Mouse (Mus musculus) layer of hippocampus, adult 18-20 months (tissue): ENCODE results near the gene Pex16. TPM values are rescaled to one million over a fixed set of nuclear protein-coding genes. Genes with fewer than 3 reads are reported as not detected.

Experiments used
- DNase-seq, 2 experiments: peaks; one replicate each; pipeline ENCODE4 v3.0.0; 2022; ENCODE audit warnings: low spot score in 2 of 2
- long read RNA-seq: library from polyadenylated mRNA; stranded (forward); transcript quantifications from one replicate; pipeline ENCODE4 v2.0.0, GENCODE M21; 2021
- total RNA-seq, 2 experiments: library from RNA; stranded (reverse); gene quantifications; 2 replicates each; pipeline ENCODE4 v1.2.3; 2021

The Pex16 gene
- total RNA-seq = 10 to 100 TPM; 31.7 to 32.8 TPM
- long read RNA-seq, transcript Pex16-201 (11 exons, 1,392 nt) = major isoform, 19 of 44 reads
- long read RNA-seq, partial matches to known transcripts = 9 of 44 reads
- long read RNA-seq, other reads (novel, unspliced or antisense) = 16 of 44 reads

GRCm38 (mm10) chr2:92374514-92374913 lies at the start of gene Pex16, which contains the start of gene Large2:
Gene Pex16, plus strand, starts transcription at chr2:92374676.
Gene Large2, minus strand, starts transcription at chr2:92374869.
- peak in 1 of 2 experiments; percentile 55 for DNase-seq

GRCm38 (mm10) chr2:92325676-92326075 lies 48.8 kb upstream of the Pex16 start:
- DNase-seq = no peak

- no peak for DNase-seq
Observed at GRCm38 (mm10) chr2:92326221-92326620, 48.3 kb upstream of the Pex16 start.

GRCm38 (mm10) chr2:92327601-92328000 lies 46.9 kb upstream of the Pex16 start:
- no peak for DNase-seq

GRCm38 (mm10) chr2:92328206-92328605 lies 46.3 kb upstream of the Pex16 start:
- no peak for DNase-seq

- peak; percentile 40 to 54 for DNase-seq
Observed at GRCm38 (mm10) chr2:92330840-92331239, 43.6 kb upstream of the Pex16 start.

- no peak for DNase-seq
Observed at GRCm38 (mm10) chr2:92331410-92331809, 43.1 kb upstream of the Pex16 start.

GRCm38 (mm10) chr2:92331871-92332270 lies 42.6 kb upstream of the Pex16 start:
- DNase-seq = no peak

- DNase-seq = no peak
Observed at GRCm38 (mm10) chr2:92342418-92342817, 32.1 kb upstream of the Pex16 start.

- DNase-seq = no peak
Observed at GRCm38 (mm10) chr2:92347191-92347590, 27.3 kb upstream of the Pex16 start.

- DNase-seq = no peak
Observed at GRCm38 (mm10) chr2:92349589-92350425, 24.7 kb upstream of the Pex16 start.

GRCm38 (mm10) chr2:92350686-92351085 lies 23.8 kb upstream of the Pex16 start:
- DNase-seq = no peak

GRCm38 (mm10) chr2:92353402-92353801 lies 21.1 kb upstream of the Pex16 start:
- no peak for DNase-seq

- no peak for DNase-seq
Observed at GRCm38 (mm10) chr2:92354224-92354623, 20.3 kb upstream of the Pex16 start.

- DNase-seq = no peak
Observed at GRCm38 (mm10) chr2:92359301-92359700, 15.2 kb upstream of the Pex16 start.

- DNase-seq = no peak
Observed at GRCm38 (mm10) chr2:92360186-92360823, 14.2 kb upstream of the Pex16 start.

- DNase-seq = no peak
Observed at GRCm38 (mm10) chr2:92360893-92361292, 13.6 kb upstream of the Pex16 start.

GRCm38 (mm10) chr2:92361795-92362194 lies 12.7 kb upstream of the Pex16 start:
- DNase-seq = no peak

- DNase-seq = no peak
Observed at GRCm38 (mm10) chr2:92362571-92363228, 11.8 kb upstream of the Pex16 start.

- DNase-seq = no peak
Observed at GRCm38 (mm10) chr2:92364086-92364485, 10.4 kb upstream of the Pex16 start.

GRCm38 (mm10) chr2:92365568-92365967 lies 8.9 kb upstream of the Pex16 start:
- no peak for DNase-seq
